Mouse (Mus musculus): ENCODE data around the gene Crb3.

The Crb3 gene

GRCm38 (mm10) chr17:57062011-57062521 lies 3.2 kb downstream of the Crb3 start:
- DNase-seq (ENCODE audit: inconsistent age in 2 of 2, low spot score in 1 of 2): peak; percentile 32 to 55

GRCm38 (mm10) chr17:57062548-57062947 lies 3.6 kb downstream of the Crb3 start:
- DNase-seq (ENCODE audit: inconsistent age in 2 of 2, low spot score in 1 of 2): peak in 1 of 2 experiments; percentile 51

GRCm38 (mm10) chr17:57063031-57063430 lies 4.1 kb downstream of the Crb3 start:
- DNase-seq (ENCODE audit: inconsistent age in 2 of 2, low spot score in 1 of 2): peak in 1 of 2 experiments; percentile 31

- DNase-seq (ENCODE audit: inconsistent age in 2 of 2, low spot score in 1 of 2): no peak
Observed at GRCm38 (mm10) chr17:57066908-57067307, 8.0 kb downstream of the Crb3 start.

- no peak for DNase-seq (ENCODE audit: inconsistent age in 2 of 2, low spot score in 1 of 2)
Observed at GRCm38 (mm10) chr17:57070272-57070671, 11.4 kb downstream of the Crb3 start.

DNA sequence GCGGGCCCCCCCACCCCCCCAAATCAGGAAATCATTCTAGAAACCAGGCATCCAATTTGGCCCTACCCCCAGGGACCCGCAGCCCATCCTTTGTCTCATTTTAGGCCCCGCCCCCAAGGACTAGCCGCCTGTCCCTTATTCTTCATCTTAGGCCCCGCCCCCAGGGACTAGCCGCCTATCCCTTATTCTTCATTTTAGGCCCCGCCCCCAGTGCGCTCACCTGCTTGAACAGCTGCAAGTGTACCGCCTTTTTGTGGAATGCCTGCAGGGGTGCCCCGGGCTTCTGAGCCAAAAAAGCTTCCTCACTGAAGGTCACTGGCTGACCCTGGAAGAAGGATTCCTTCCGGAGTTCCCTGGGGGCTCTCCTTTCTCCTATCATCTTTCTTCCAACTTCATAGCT lies 11.8 kb downstream of the Crb3 start:
- DNase-seq (ENCODE audit: inconsistent age in 2 of 2, low spot score in 1 of 2): no peak

- DNase-seq (ENCODE audit: inconsistent age in 2 of 2, low spot score in 1 of 2): no peak
Observed at GRCm38 (mm10) chr17:57076916-57077315, 18.0 kb downstream of the Crb3 start.

DNA sequence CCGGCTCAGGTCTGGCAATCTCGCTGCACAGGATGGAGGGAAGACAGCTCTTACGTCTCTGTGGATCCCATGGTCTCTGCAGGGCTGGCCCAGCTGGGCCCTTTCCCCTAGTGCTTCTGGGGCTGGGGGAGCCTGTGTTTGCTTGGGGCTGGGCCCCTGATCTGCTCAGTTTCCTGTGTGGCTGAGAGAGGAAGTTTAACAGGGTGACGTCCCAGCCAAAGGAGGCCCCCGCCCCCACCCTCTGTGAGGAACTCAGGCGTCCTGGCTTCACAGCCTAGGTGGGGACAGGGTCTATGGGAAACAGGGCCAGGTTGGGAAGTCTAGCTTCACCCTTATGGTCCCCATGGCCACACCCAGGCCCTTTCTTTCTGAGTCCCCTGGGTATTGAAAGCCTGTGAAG lies 19.4 kb downstream of the Crb3 start, which contains the start of gene Dennd1c:
TSS of gene Dennd1c (minus strand) at position 179 of the 400 bp plus-strand sequence.
- no peak for DNase-seq (ENCODE audit: inconsistent age in 2 of 2, low spot score in 1 of 2)

DNA sequence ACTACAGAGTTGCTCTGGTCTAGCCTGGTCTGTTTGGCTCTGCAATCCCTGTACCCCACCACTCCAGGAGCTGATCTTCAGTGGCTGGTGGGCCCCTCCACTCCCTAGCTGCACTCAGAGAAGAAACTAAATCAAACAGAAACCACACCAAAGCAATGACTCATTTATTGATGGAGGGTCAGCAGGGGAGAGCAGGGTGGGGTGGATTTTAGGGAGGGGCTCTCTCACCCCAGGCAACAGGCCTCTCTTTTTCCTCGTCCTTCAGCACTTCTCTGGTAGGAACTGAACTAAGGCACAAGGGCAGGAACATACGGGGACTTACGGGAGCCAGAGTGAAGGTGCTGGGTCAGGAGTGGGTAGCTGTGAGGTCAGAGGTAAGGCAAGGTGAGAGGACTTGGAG lies 21.0 kb downstream of the Crb3 start:
- no peak for DNase-seq (ENCODE audit: inconsistent age in 2 of 2, low spot score in 1 of 2)

- no peak for DNase-seq (ENCODE audit: inconsistent age in 2 of 2, low spot score in 1 of 2)
Observed at GRCm38 (mm10) chr17:57081234-57081842, 22.4 kb downstream of the Crb3 start.

GRCm38 (mm10) chr17:57082481-57082880 lies 23.6 kb downstream of the Crb3 start:
- DNase-seq (ENCODE audit: inconsistent age in 2 of 2, low spot score in 1 of 2): no peak

- DNase-seq (ENCODE audit: inconsistent age in 2 of 2, low spot score in 1 of 2): no peak
Observed at GRCm38 (mm10) chr17:57085970-57086757, 27.3 kb downstream of the Crb3 start.

- peak in 1 of 2 experiments; percentile 51 for DNase-seq (ENCODE audit: inconsistent age in 2 of 2, low spot score in 1 of 2)
Observed at GRCm38 (mm10) chr17:57087049-57087832, 28.3 kb downstream of the Crb3 start, which contains the start of gene Tubb4a. Gene Tubb4a (minus strand): TSS chr17:57087782.

GRCm38 (mm10) chr17:57094222-57094621 lies 35.3 kb downstream of the Crb3 start:
- DNase-seq (ENCODE audit: inconsistent age in 2 of 2, low spot score in 1 of 2): peak in 1 of 2 experiments; percentile 55

DNA sequence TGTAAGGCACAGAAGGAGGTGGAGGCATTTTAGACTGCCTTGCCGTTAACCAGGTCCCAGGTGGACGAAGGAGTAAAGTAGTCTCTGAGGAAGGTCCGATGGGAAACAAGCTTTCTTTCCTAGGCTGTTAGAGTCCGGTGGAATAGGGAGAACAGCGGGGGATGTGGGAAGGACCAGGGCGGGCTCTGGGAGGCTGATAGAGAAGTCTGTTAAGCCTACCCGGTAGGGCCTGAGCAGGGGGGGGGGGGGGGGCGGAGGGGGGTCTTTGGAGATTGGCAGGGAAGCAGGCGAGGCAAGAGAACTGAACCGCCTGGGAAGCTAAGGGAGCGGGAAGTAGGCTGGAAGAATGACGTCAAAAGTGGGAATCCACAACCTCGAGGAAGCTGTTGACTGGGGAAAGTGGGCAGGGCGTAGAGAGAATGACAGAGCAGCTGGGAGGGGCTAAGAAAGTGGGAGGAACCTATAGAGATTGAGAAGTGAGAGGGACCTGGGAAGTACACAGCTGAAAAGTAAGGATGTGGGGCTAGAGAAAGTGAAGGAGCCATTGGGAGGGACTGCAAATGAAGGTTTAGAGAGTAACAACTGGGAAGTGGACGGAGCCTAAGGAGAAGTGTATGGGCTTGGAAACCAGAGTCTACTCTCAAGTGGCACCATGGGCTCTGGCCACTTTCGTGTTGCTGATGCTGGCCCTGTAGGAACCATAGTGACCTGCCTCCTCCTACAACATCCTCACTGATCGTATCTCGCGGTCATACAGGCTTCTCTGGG lies 37.1 kb downstream of the Crb3 start:
- DNase-seq (ENCODE audit: inconsistent age in 2 of 2, low spot score in 1 of 2): peak; percentile 51 to 75

GRCm38 (mm10) chr17:57096623-57096920 lies 37.7 kb downstream of the Crb3 start:
- peak; percentile 83 to 94 for DNase-seq (ENCODE audit: inconsistent age in 2 of 2, low spot score in 1 of 2)

- DNase-seq (ENCODE audit: inconsistent age in 2 of 2, low spot score in 1 of 2): no peak
Observed at GRCm38 (mm10) chr17:57098321-57098720, 39.4 kb downstream of the Crb3 start.

- no peak for DNase-seq (ENCODE audit: inconsistent age in 2 of 2, low spot score in 1 of 2)
Observed at GRCm38 (mm10) chr17:57099629-57100325, 40.9 kb downstream of the Crb3 start.

DNA sequence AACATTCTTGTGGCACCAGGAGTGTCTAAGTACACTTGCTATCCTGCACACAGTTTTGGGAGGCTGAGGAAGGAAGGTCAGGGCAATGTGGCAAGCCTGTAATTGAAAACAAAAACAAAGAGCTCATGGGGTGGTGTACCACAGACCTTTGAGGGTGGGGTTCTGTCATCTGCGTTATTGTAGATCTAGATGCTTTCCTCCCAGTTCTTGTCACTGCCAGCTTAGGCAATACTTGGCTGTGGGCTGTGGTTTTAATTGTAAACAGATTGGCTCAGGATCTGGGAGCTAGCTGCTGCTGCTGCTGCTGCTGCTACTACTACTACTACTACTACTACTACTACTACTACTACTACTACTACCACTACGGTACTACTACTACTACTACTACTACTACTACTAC lies 43.4 kb downstream of the Crb3 start:
- DNase-seq (ENCODE audit: inconsistent age in 2 of 2, low spot score in 1 of 2): no peak

- no peak for DNase-seq (ENCODE audit: inconsistent age in 2 of 2, low spot score in 1 of 2)
Observed at GRCm38 (mm10) chr17:57104496-57104895, 45.6 kb downstream of the Crb3 start.
